Mouse (Mus musculus): ENCODE data around the gene Ugt1a9. TPM values are rescaled to one million over a fixed set of nuclear protein-coding genes. Genes with fewer than 3 reads are reported as not detected.

The Ugt1a9 gene
- total RNA-seq, 2 experiments from 2014 or later = not detected

GRCm38 (mm10) chr1:88232664-88233380 is 162.2 kb downstream of the Ugt1a9 start:
- intact Hi-C loops (cut with DNase I) = no loop called here

GRCm38 (mm10) chr1:88233421-88234247 is 163.0 kb downstream of the Ugt1a9 start:
- intact Hi-C loops (cut with DNase I) = no loop called here
- DNase-seq = no peak

More at GRCm38 (mm10) chr1:88232664-88233380, 162.2 kb downstream of the Ugt1a9 start:
- DNase-seq = no peak

GRCm38 (mm10) chr1:88234248-88234610 is 163.6 kb downstream of the Ugt1a9 start:
- no peak for DNase-seq
- intact Hi-C loops (cut with DNase I) = no loop called here

- DNase-seq = no peak
- intact Hi-C loops (cut with DNase I) = no loop called here
Observed at GRCm38 (mm10) chr1:88234646-88235045, 164.0 kb downstream of the Ugt1a9 start.

- no peak for DNase-seq
- intact Hi-C loops (cut with DNase I) = no loop called here
Observed at GRCm38 (mm10) chr1:88235046-88235893, 164.7 kb downstream of the Ugt1a9 start.

- no peak for DNase-seq
- intact Hi-C loops (cut with DNase I) = no loop called here
Observed at GRCm38 (mm10) chr1:88235894-88236415, 165.4 kb downstream of the Ugt1a9 start.

- no peak for DNase-seq
- intact Hi-C loops (cut with DNase I) = no loop called here
Observed at GRCm38 (mm10) chr1:88237311-88237710, 166.7 kb downstream of the Ugt1a9 start.

- intact Hi-C loops (cut with DNase I) = no loop called here
- no peak for DNase-seq
Observed at GRCm38 (mm10) chr1:88238771-88239170, 168.2 kb downstream of the Ugt1a9 start.

- DNase-seq = no peak
- intact Hi-C loops (cut with DNase I) = no loop called here
Observed at GRCm38 (mm10) chr1:88240072-88240471, 169.5 kb downstream of the Ugt1a9 start.

GRCm38 (mm10) chr1:88240579-88240978 is 170.0 kb downstream of the Ugt1a9 start:
- intact Hi-C loops (cut with DNase I) = no loop called here

GRCm38 (mm10) chr1:88243861-88244260 is 173.3 kb downstream of the Ugt1a9 start:
- intact Hi-C loops (cut with DNase I) = no loop called here
- no peak for DNase-seq

More at GRCm38 (mm10) chr1:88240579-88240978, 170.0 kb downstream of the Ugt1a9 start:
- no peak for DNase-seq

- intact Hi-C loops (cut with DNase I) = no loop called here
Observed at GRCm38 (mm10) chr1:88245881-88246280, 175.3 kb downstream of the Ugt1a9 start.

GRCm38 (mm10) chr1:88246386-88246785 is 175.8 kb downstream of the Ugt1a9 start:
- no peak for DNase-seq
- intact Hi-C loops (cut with DNase I) = no loop called here

More at GRCm38 (mm10) chr1:88245881-88246280, 175.3 kb downstream of the Ugt1a9 start:
- DNase-seq = no peak

- intact Hi-C loops (cut with DNase I) = no loop called here
- no peak for DNase-seq
Observed at GRCm38 (mm10) chr1:88247660-88248059, 177.1 kb downstream of the Ugt1a9 start.

GRCm38 (mm10) chr1:88248658-88249057 is 178.1 kb downstream of the Ugt1a9 start:
- intact Hi-C loops (cut with DNase I) = no loop called here
- DNase-seq = peak; percentile 45

- DNase-seq = no peak
- intact Hi-C loops (cut with DNase I) = no loop called here
Observed at GRCm38 (mm10) chr1:88249596-88249995, 179.0 kb downstream of the Ugt1a9 start.

GRCm38 (mm10) chr1:88250023-88250422 is 179.4 kb downstream of the Ugt1a9 start:
- intact Hi-C loops (cut with DNase I) = no loop called here
- no peak for DNase-seq

- intact Hi-C loops (cut with DNase I) = no loop called here
- DNase-seq = no peak
Observed at GRCm38 (mm10) chr1:88253106-88253505, 182.5 kb downstream of the Ugt1a9 start.

GRCm38 (mm10) chr1:88253540-88253939 is 182.9 kb downstream of the Ugt1a9 start:
- intact Hi-C loops (cut with DNase I) = no loop called here
- DNase-seq = no peak

GRCm38 (mm10) chr1:88254793-88255465 is 184.3 kb downstream of the Ugt1a9 start:
- peak; percentile 93 for DNase-seq
- intact Hi-C loops (cut with DNase I) = no loop called here
